Mouse (Mus musculus) kidney, adult 2 months (tissue): ENCODE results near the gene Laptm5.

Source experiments
- CTCF ChIP-seq: fragments of 200-500 bp; conservative IDR thresholded peaks from 2 replicates; pipeline ENCODE4 v1.5.1; 2011; ENCODE audit warnings: low read depth, mild to moderate bottlenecking, control low read depth, low read length, moderate library complexity, mixed read lengths; ENCODE audit not compliant: insufficient read depth, insufficient read length
- POLR2A ChIP-seq: fragments of 200-500 bp; IDR thresholded peaks from one replicate; pipeline ENCODE4 v1.6.1; 2011; ENCODE audit warnings: low read depth, low read length, control low read depth

- TF ChIP-seq CTCF (no peak), POLR2A (no peak)
Measured at GRCm38 (mm10) chr4:130882762-130883161, 30.2 kb upstream of the Laptm5 start.
